Comparison of ENCODE assay signal across 8 mouse cellular contexts in the genomic region with DNA sequence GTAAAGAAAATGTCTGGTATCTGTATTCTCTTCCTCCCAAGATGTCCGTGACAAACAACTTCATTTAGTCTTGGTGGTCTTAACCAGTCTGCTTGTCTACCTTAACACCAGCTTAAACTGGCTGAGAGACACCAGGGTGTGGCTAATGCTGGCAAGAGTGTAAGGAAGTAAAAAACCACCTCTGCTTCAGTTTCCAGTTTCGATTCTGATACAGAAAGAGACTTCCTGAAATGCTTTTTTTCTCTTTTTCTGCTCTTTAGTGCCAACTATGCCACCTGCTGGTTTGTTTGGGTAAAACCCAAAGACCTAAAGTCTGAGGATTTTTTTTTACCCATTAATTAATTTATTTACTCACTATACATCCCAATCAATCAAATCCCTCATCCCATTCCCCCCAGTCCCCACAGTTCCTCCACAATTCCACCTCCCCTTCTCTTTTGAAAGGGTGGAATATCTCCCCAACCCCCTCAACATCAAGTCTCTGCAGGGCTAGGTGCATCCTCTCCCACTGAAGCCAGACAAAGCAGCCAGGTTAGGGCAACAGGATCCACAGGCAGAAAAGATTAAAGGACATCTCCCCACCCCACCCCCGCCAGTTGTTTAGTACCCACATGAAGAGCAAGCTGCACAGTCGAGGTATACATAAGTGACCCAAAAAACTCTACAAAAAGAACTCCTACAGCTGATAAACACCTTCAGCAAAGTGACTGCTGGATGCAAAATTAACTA. TPM values are rescaled to one million over a fixed set of nuclear protein-coding genes. Genes with fewer than 3 reads are reported as not detected.
DNase-seq lines count a peak whose midpoint lies in the region; ATAC-seq and TF ChIP-seq lines count a peak whose summit lies in the region.
"Not testable (repeated sequence)": the region's sequence is repeated elsewhere in the genome, so short reads cannot be mapped to it uniquely, and the experiment has no call there.

A gene (minus strand): TSS at position 233 of the 729 bp plus-strand sequence.

- H3K4me3 ChIP-seq in ES-E14 (ENCODE audit: insufficient read depth in 1 of 2, low read depth in 1 of 2, low read length in 2 of 2, poor library complexity in 1 of 2, severe bottlenecking in 1 of 2); hindbrain, embryonic 14.5 days (replicated peaks; ENCODE audit: low read length); olfactory bulb, adult 2 months (ENCODE audit: insufficient read depth, low read depth, low read length): not testable (repeated sequence)
- peak within 1 kb of the TSS; percentile 52 for H3K4me3 ChIP-seq in liver, postnatal 0 days (ENCODE audit: low read depth, low read length)
- H3K4me3 ChIP-seq in testis, adult 2 months (ENCODE audit: control insufficient read depth, low read depth, low read length), result peak within 1 kb of the TSS; percentile 1; the same call in 1 of the 2 replicates

- H3K4me2 ChIP-seq in hindbrain, embryonic 14.5 days (replicated peaks), result not testable (repeated sequence)
- peak within 1 kb of the TSS; percentile 57 for H3K4me2 ChIP-seq in liver, postnatal 0 days (ENCODE audit: low read depth, low read length)

- ATAC-seq in hindbrain, embryonic 14.5 days (ENCODE audit: low FRiP score), result not testable (repeated sequence)
- ATAC-seq in liver, postnatal 0 days, result peak; percentile 88

- DNase-seq in ES-E14 (ENCODE audit: low read depth, low spot score), result peak; percentile 48
- DNase-seq in c-Kit-positive CD71-positive TER-119-negative erythroid progenitor cells, embryonic 14.5 days (ENCODE audit: low read depth), result peak; percentile 56
- peak; percentile 32 for DNase-seq in frontal cortex, postnatal 25 days (ENCODE audit: low spot score in 2 of 2)
- DNase-seq in hindbrain, embryonic 14.5 days (ENCODE audit: low spot score), result peak; percentile 56
- DNase-seq in layer of hippocampus, adult 8-10 months (ENCODE audit: low spot score in 2 of 2), result peak; percentile 28 to 33
- DNase-seq in liver, postnatal 0 days, result peak; percentile 29

- 56% methylated on average over 4 of the region's 4 CpGs for whole genome bisulfite sequencing in hindbrain, embryonic 14.5 days
- 15% methylated on average over 4 of the region's 4 CpGs for WGBS in liver, postnatal 0 days (ENCODE audit: insufficient replicate concordance)
- 38% methylated on average over 4 of the region's 4 CpGs for WGBS in olfactory bulb, adult 2 months

- H3K9ac ChIP-seq in ES-E14 (ENCODE audit: insufficient read depth, low read depth, low read length, poor library complexity, severe bottlenecking); hindbrain, embryonic 14.5 days: not testable (repeated sequence)
- peak within 1 kb of the TSS; percentile 56 for H3K9ac ChIP-seq in liver, postnatal 0 days (replicated peaks)

- H3K36me3 ChIP-seq in ES-E14 (ENCODE audit: control insufficient read depth, insufficient read depth, low read length, poor library complexity, severe bottlenecking); hindbrain, embryonic 14.5 days (replicated peaks; ENCODE audit: control insufficient read depth, insufficient read depth); liver, postnatal 0 days (replicated peaks; ENCODE audit: insufficient read depth, low read length); testis, adult 2 months (ENCODE audit: control insufficient read depth, insufficient read depth, low read length): not testable (repeated sequence)

- 0 out of 2 replicates have a peak, but pooled peaks have one; percentile 1 for TF ChIP-seq EP300 in liver, postnatal 0 days (IDR thresholded peaks at IDR 0.05; ENCODE audit: low read depth)

- peak; percentile 66 for TF ChIP-seq CTCF in liver, postnatal 0 days (IDR thresholded peaks at IDR 0.05; ENCODE audit: low read depth)
- not testable (repeated sequence) for TF ChIP-seq CTCF in olfactory bulb, adult 2 months (IDR thresholded peaks at IDR 0.05; ENCODE audit: insufficient read depth, low read depth, low read length); testis, adult 2 months (IDR thresholded peaks at IDR 0.05; ENCODE audit: control insufficient read depth, insufficient read depth, insufficient replicate concordance, low read depth, low read length)

- TF ChIP-seq POLR2A in olfactory bulb, adult 2 months (IDR thresholded peaks at IDR 0.05; ENCODE audit: insufficient read depth, low read depth, low read length); testis, adult 2 months (IDR thresholded peaks at IDR 0.05; ENCODE audit: control insufficient read depth, low read depth, low read length): not testable (repeated sequence)

- H3K27ac ChIP-seq in ES-E14 (ENCODE audit: insufficient read depth, low read depth, low read length, poor library complexity, severe bottlenecking); hindbrain, embryonic 14.5 days; olfactory bulb, adult 2 months (ENCODE audit: insufficient read depth, low read depth, low read length): not testable (repeated sequence)
- peak within 1 kb of the TSS; percentile 44; the same call in 1 of the 2 replicates for H3K27ac ChIP-seq in liver, postnatal 0 days (ENCODE audit: low read depth)
- H3K27ac ChIP-seq in testis, adult 2 months (ENCODE audit: control insufficient read depth, insufficient read depth, low read depth, low read length), result 0 out of 2 replicates have a peak within 1 kb of the TSS, but pooled peaks have one; percentile 29

- not testable (repeated sequence) for H3K27me3 ChIP-seq in hindbrain, embryonic 14.5 days (ENCODE audit: control insufficient read depth, insufficient read depth, low read length); liver, postnatal 0 days (ENCODE audit: insufficient read depth, low read length); testis, adult 2 months (ENCODE audit: control insufficient read depth, insufficient read depth, low read length)

- not testable (repeated sequence) for H3K9me3 ChIP-seq in ES-E14 (ENCODE audit: control insufficient read depth, insufficient read depth, low read depth, low read length); hindbrain, embryonic 14.5 days (ENCODE audit: control insufficient read depth, low read length); liver, postnatal 0 days (ENCODE audit: low read length)

- H3K4me1 ChIP-seq in ES-E14 (ENCODE audit: control insufficient read depth in 2 of 2, insufficient read depth in 2 of 2, low read length in 2 of 2, poor library complexity in 1 of 2); hindbrain, embryonic 14.5 days (replicated peaks; ENCODE audit: control insufficient read depth, insufficient read depth, low read length); liver, postnatal 0 days (ENCODE audit: insufficient read depth); olfactory bulb, adult 2 months (ENCODE audit: control insufficient read depth, insufficient read depth, low read length); testis, adult 2 months (ENCODE audit: control insufficient read depth, insufficient read depth, low read length): not testable (repeated sequence)

- in situ Hi-C loops in ES-E14 (cut with MboI; ENCODE audit: low sequenced_read_pairs in 2 of 2, unreplicated experiment in 2 of 2), result loop anchor here in 1 of 2 experiments (5.0 kb wide), 1 partner anchor 57 kb away; no protein-coding TSS in a partner anchor

TF ChIP-seq in ES-E14, 5 proteins besides CTCF, POLR2A, EP300 and RAD21:
- TF ChIP-seq ZNF384 (IDR thresholded peaks at IDR 0.05; ENCODE audit: low read depth, low read length), result 0 out of 2 replicates have a peak, but pooled peaks have one; percentile 48

RNA-seq across cellular contexts. Expression of the gene that starts here (rescaled TPM):
- total RNA-seq in ES-E14 (2012; rRNA removed), result 1.6 and 1.9 TPM in 2 replicates
- polyA plus RNA-seq in hindbrain, embryonic 14.5 days (2014; fragmentation: Nextera tagmentation; extraction: Ambion mirVana), result 1.4 and 1.6 TPM in 2 replicates
- total RNA-seq in layer of hippocampus, adult 8-10 months (2022), result 1 to 10 TPM; 2.7 to 3.8 (median 3.2) TPM
- polyA plus RNA-seq in liver, postnatal 0 days (2015; fragmentation: Nextera tagmentation; extraction: Ambion mirVana), result 3.8 and 4.5 TPM in 2 replicates
- polyA plus RNA-seq in olfactory bulb, adult 2 months (2012; ENCODE audit: insufficient read depth, insufficient read length, low replicate concordance, missing spikeins), result not detected in 2 replicates
- 0.41 and 0.48 TPM in 2 replicates for polyA plus RNA-seq in testis, adult 2 months (2012; rRNA removed)
